Mouse (Mus musculus) MEL (cell line): ENCODE data around the gene Srgap1.

Experiments
- CHD1 ChIP-seq: IDR thresholded peaks from 2 replicates; pipeline ENCODE4 v1.6.1; 2012; ENCODE audit warnings: low read depth, mild to moderate bottlenecking, inconsistent platforms, low read length, improper control_type of control experiment
- CTCF ChIP-seq, 3 experiments: IDR thresholded peaks in 2 of 3; conservative IDR thresholded peaks in 1 of 3; 2 replicates each; pipeline ENCODE4 v1.5.1; 2011 to 2012; ENCODE audit warnings: low read length in 3 of 3, low read depth in 2 of 3, mild to moderate bottlenecking in 2 of 3, improper control_type of control experiment in 1 of 3, inconsistent platforms in 1 of 3, mixed read lengths in 1 of 3, moderate library complexity in 1 of 3; ENCODE audit not compliant: control insufficient read depth in 1 of 3, insufficient read depth in 1 of 3, poor library complexity in 1 of 3, severe bottlenecking in 1 of 3
- E2F4 ChIP-seq: IDR thresholded peaks from 2 replicates; pipeline ENCODE4 v1.6.1; 2011; ENCODE audit warnings: low read depth, low read length, improper control_type of control experiment, borderline replicate concordance
- GABPA ChIP-seq: IDR thresholded peaks from 2 replicates; pipeline ENCODE4 v1.6.1; 2012; ENCODE audit warnings: low read depth, mild to moderate bottlenecking, inconsistent platforms, low read length, improper control_type of control experiment, moderate library complexity
- KAT2A ChIP-seq: conservative IDR thresholded peaks from 2 replicates; pipeline ENCODE4 v1.6.1; 2012; ENCODE audit warnings: low read depth, low read length, improper control_type of control experiment, inconsistent platforms
- MAFK ChIP-seq: IDR thresholded peaks from 2 replicates; pipeline ENCODE4 v1.6.1; 2011; ENCODE audit warnings: low read depth, mild to moderate bottlenecking, low read length, improper control_type of control experiment, borderline replicate concordance
- MXI1 ChIP-seq: IDR thresholded peaks from 2 replicates; pipeline ENCODE4 v1.6.1; 2011; ENCODE audit warnings: mild to moderate bottlenecking, low read depth, low read length, improper control_type of control experiment
- MYC ChIP-seq: IDR thresholded peaks from 2 replicates; pipeline ENCODE4 v1.6.1; 2011; ENCODE audit warnings: low read depth, mild to moderate bottlenecking, low read length, improper control_type of control experiment, moderate library complexity
- POLR2A ChIP-seq, 2 experiments: IDR thresholded peaks; 2 replicates each; pipeline ENCODE4 v1.6.1; 2011 to 2012; ENCODE audit warnings: low read length in 2 of 2, mild to moderate bottlenecking in 2 of 2, control low read depth in 1 of 2, improper control_type of control experiment in 1 of 2, low read depth in 1 of 2, moderate library complexity in 1 of 2; ENCODE audit not compliant: control insufficient read depth in 1 of 2, insufficient read depth in 1 of 2, poor library complexity in 1 of 2
- ZMIZ1 ChIP-seq: IDR thresholded peaks from 2 replicates; pipeline ENCODE4 v1.6.1; 2012; ENCODE audit warnings: low read depth, mild to moderate bottlenecking, inconsistent platforms, low read length, improper control_type of control experiment, moderate library complexity

DNA sequence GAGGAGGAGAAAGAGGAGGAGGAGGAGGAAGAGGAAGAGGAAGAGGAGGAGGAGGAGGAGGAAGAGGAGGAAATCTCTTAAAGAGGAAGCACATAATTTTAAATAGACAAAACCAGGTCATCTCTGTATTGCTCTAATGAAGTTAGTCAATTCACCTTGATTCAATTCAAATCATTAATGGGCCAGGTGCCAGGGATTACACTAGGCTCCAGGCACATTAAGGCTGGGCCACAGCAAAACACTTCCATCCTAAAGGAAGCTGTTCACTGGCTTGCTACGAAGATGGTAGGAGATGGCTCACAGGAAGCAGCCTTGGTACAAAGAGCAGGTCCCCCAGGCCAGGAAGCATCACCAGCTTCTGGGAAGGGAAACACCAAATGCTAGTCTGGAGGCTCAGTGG, 189.0 kb downstream of the Srgap1 start:
- TF ChIP-seq KAT2A = no peak
- TF ChIP-seq MYC = no peak
- no peak for TF ChIP-seq MXI1
- no peak for TF ChIP-seq ZMIZ1
- no peak for TF ChIP-seq POLR2A (IDR thresholded peaks at IDR 0.05; ENCODE audit: control insufficient read depth in 1 of 2, insufficient read depth in 1 of 2, low read depth in 1 of 2, low read length in 2 of 2, poor library complexity in 1 of 2)
- no peak for TF ChIP-seq CHD1
- TF ChIP-seq CTCF (IDR thresholded peaks at IDR 0.05 in 2 of 3, conservative IDR thresholded peaks at IDR 0.05 in 1 of 3; ENCODE audit: control insufficient read depth in 1 of 3, insufficient read depth in 1 of 3, low read depth in 2 of 3, low read length in 3 of 3, poor library complexity in 1 of 3, severe bottlenecking in 1 of 3) = no peak
- no peak for TF ChIP-seq GABPA
- no peak for TF ChIP-seq MAFK
- no peak for TF ChIP-seq E2F4
